Mouse (Mus musculus) monocyte, adult 5-6 weeks (primary cell): ENCODE results near the gene Plpp1. TPM values are rescaled to one million over a fixed set of nuclear protein-coding genes. Genes with fewer than 3 reads are reported as not detected.

ENCODE experiments used
- ATAC-seq: fragments of 153-309, 156-312 bp; replicated peaks from 2 replicates; pipeline ENCODE4 v1.8.0; 2017; ENCODE audit warnings: mild to moderate bottlenecking; ENCODE audit not compliant: low TSS enrichment, insufficient number of reproducible peaks, severe bottlenecking, poor library complexity, low FRiP score
- total RNA-seq: library from RNA; stranded (forward); fragments of 200-1000, 200-491, 200-594 nt; gene quantifications from 3 replicates; pipeline ENCODE4 v1.2.3, GENCODE M21; 2017

Gene Plpp1
- 1.6 to 1.8 TPM in 2 of 3 replicates, not detected in the other for total RNA-seq

GRCm38 (mm10) chr13:112800597-112801380 lies at the start of gene Plpp1:
TSS of gene Plpp1 (plus strand) at chr13:112800792.
- ATAC-seq: peak; percentile 23

- 0 out of 2 replicates have a peak, but pooled peaks have one; percentile 28 for ATAC-seq
Observed at GRCm38 (mm10) chr13:112751454-112752308, 48.9 kb upstream of the Plpp1 start.

GRCm38 (mm10) chr13:112752309-112752975 lies 48.1 kb upstream of the Plpp1 start:
- no peak; the same call in 1 of the 2 replicates for ATAC-seq

GRCm38 (mm10) chr13:112753522-112753921 lies 47.1 kb upstream of the Plpp1 start:
- ATAC-seq: no peak

GRCm38 (mm10) chr13:112754871-112755270 lies 45.7 kb upstream of the Plpp1 start:
- ATAC-seq: no peak

- ATAC-seq: no peak
Observed at GRCm38 (mm10) chr13:112755507-112756010, 45.0 kb upstream of the Plpp1 start.

GRCm38 (mm10) chr13:112757395-112757794 lies 43.2 kb upstream of the Plpp1 start:
- no peak for ATAC-seq

- ATAC-seq: no peak
Observed at GRCm38 (mm10) chr13:112758546-112759090, 42.0 kb upstream of the Plpp1 start.

- ATAC-seq: no peak
Observed at GRCm38 (mm10) chr13:112759364-112759763, 41.2 kb upstream of the Plpp1 start.

GRCm38 (mm10) chr13:112759777-112760537 lies 40.6 kb upstream of the Plpp1 start:
- ATAC-seq: no peak

- ATAC-seq: peak; percentile 77
Observed at GRCm38 (mm10) chr13:112760538-112760881, 40.1 kb upstream of the Plpp1 start.

- ATAC-seq: no peak
Observed at GRCm38 (mm10) chr13:112761787-112762186, 38.8 kb upstream of the Plpp1 start.

- ATAC-seq: no peak
Observed at GRCm38 (mm10) chr13:112762548-112762947, 38.0 kb upstream of the Plpp1 start.

GRCm38 (mm10) chr13:112763531-112764091 lies 37.0 kb upstream of the Plpp1 start:
- ATAC-seq: no peak

GRCm38 (mm10) chr13:112764556-112764955 lies 36.0 kb upstream of the Plpp1 start:
- no peak for ATAC-seq

- ATAC-seq: no peak
Observed at GRCm38 (mm10) chr13:112765654-112766053, 34.9 kb upstream of the Plpp1 start.

- ATAC-seq: no peak
Observed at GRCm38 (mm10) chr13:112770528-112771328, 29.9 kb upstream of the Plpp1 start.
